Comparison of ENCODE assay signal across 17 mouse cellular contexts in genomic region chr11:16795513-16795912, GRCm38 (mm10). TPM values are rescaled to one million over a fixed set of nuclear protein-coding genes. Genes with fewer than 3 reads are reported as not detected.
"Had no signal": no experiment of that assay in that cellular context is flagged by ENCODE, and none has a peak within 500 bp of the region (broad histone marks: within the 10 kb centered on the region; RNA-seq: fewer than 3 reads in every experiment).

No protein-coding gene starts in this region.

- H3K4me3 ChIP-seq: heart, embryonic 10.5 days; heart, embryonic 12.5 days; hindbrain, embryonic 13.5 days; hindbrain, embryonic 15.5 days; limb, embryonic 13.5 days; limb, embryonic 15.5 days; liver, embryonic 12.5 days had no signal

- ATAC-seq: forebrain, postnatal 0 days; hindbrain, postnatal 0 days; liver, embryonic 12.5 days had no signal

- H3K27me3 ChIP-seq: hindbrain, embryonic 13.5 days; hindbrain, embryonic 15.5 days; limb, embryonic 13.5 days; limb, embryonic 15.5 days; liver, embryonic 12.5 days had no signal

- H3K4me1 ChIP-seq: hindbrain, embryonic 13.5 days; hindbrain, embryonic 15.5 days; liver, embryonic 12.5 days had no signal

- H3K9ac ChIP-seq: forebrain, postnatal 0 days; heart, embryonic 12.5 days; hindbrain, embryonic 13.5 days; hindbrain, embryonic 15.5 days; limb, embryonic 13.5 days; limb, embryonic 15.5 days; liver, embryonic 12.5 days; liver, embryonic 14.5 days had no signal

- H3K9me3 ChIP-seq: heart, embryonic 10.5 days; heart, embryonic 12.5 days; hindbrain, embryonic 13.5 days; hindbrain, embryonic 15.5 days; limb, embryonic 13.5 days; limb, embryonic 15.5 days; liver, embryonic 12.5 days had no signal

- H3K36me3 ChIP-seq: heart, embryonic 10.5 days; heart, embryonic 12.5 days; hindbrain, embryonic 13.5 days; hindbrain, embryonic 15.5 days; limb, embryonic 13.5 days; limb, embryonic 15.5 days; liver, embryonic 12.5 days had no signal

- H3K27ac ChIP-seq: heart, embryonic 10.5 days; hindbrain, embryonic 13.5 days; hindbrain, embryonic 15.5 days; hindbrain, postnatal 0 days; limb, embryonic 13.5 days; limb, embryonic 15.5 days; liver, embryonic 12.5 days; liver, embryonic 14.5 days had no signal

- H3K4me2 ChIP-seq: heart, embryonic 12.5 days; hindbrain, embryonic 13.5 days; hindbrain, embryonic 15.5 days; limb, embryonic 13.5 days; limb, embryonic 15.5 days; liver, embryonic 12.5 days had no signal

- DNase-seq: forebrain, postnatal 0 days; kidney, adult 11 months; kidney, adult 8-10 months; kidney, postnatal 10 days; kidney, postnatal 4 days; layer of hippocampus, adult 9-11 months; left cerebral cortex, postnatal 4 days had no signal

RNA-seq across cellular contexts. Expression of gene Egfr, which starts 43.5 kb away (rescaled TPM):
- total RNA-seq: hematopoietic stem cell, adult 5-6 weeks had no signal
